Mouse (Mus musculus) gastrocnemius, adult 18-20 months (tissue): ENCODE measurements around the gene Med18. TPM values are rescaled to one million over a fixed set of nuclear protein-coding genes. Genes with fewer than 3 reads are reported as not detected.
"Not testable (repeated sequence)": the region's sequence is repeated elsewhere in the genome, so short reads cannot be mapped to it uniquely, and the experiment has no call there.

Source experiments
- DNase-seq: peaks from one replicate; pipeline ENCODE4 v3.0.0; 2021; ENCODE audit warnings: low spot score
- total RNA-seq, 2 experiments: library from RNA; stranded (reverse); gene quantifications; 2 replicates each; pipeline ENCODE4 v1.2.3; 2021

Med18 gene
- total RNA-seq, 2 experiments from 2014 or later = 2.6 TPM

DNA sequence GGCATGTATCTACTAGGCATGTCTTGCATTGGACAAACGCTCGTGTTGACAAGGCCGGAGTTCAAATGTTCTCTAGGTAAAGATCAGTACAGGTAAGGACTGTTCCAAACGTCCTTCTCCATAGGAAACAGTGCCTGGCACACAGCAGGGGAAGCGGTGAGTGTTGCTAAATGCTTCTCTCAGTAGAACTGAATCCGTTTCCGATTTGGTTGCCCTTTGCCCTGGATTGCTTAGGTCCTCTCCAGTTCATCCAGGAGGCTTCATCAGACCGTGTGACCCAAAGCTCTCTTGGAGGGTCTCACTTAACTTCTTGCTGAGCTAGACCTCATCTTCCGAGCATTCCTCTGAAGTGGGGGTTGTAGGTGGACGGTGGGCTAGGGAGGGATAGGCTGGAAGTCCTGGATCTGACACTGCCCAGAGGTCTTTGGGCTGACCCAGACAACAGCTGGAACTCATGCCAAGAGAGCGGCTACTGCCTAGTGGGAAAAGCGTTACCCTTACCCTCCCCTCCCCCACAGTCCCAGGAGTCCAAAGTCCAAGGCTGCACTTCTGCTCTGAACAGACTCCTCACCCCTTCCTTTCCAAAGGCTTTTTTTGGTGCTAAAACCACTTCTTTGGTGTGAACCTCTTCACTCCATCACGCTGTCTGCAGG, 19.4 kb upstream of the Med18 start:
- DNase-seq = no peak

DNA sequence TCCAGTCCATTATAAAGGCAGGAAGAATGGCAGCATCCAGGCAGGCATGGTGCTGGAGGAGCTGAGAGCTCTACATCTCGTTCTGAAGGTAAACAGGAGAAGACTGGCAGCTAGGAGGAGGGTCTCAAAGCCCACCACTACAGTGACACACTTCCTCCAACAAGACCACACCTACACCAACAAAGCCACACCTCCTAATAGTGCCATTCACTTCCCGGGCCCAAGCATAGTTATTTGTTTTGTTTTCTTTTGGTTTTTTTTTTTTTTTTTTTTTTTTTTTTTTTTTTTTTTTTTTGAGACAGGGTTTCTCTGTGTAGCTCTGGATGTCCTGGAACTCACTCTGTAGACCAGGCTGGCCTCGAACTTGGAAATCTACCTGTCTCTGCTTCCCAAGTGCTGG, 18.4 kb upstream of the Med18 start:
- not testable (repeated sequence) for DNase-seq

DNA sequence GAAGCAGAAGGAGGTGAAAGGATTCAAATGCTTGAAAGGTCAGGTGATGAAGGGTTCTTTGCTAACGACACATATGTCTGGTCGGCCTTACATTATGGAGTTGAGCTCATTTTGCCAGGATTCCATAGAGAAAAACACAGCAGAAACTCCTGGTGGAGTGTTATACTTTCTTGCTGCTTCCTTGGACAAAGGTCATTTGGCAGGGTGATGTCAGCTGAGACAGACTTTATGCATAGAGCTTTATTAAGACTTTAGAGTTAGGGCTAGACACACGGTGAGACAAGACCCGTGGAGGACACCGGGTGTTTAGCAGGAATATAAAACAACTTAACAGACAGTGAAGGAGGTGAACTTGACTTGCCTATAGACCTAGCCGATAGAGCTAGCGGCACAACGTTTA, 14.1 kb upstream of the Med18 start:
- no peak for DNase-seq

DNA sequence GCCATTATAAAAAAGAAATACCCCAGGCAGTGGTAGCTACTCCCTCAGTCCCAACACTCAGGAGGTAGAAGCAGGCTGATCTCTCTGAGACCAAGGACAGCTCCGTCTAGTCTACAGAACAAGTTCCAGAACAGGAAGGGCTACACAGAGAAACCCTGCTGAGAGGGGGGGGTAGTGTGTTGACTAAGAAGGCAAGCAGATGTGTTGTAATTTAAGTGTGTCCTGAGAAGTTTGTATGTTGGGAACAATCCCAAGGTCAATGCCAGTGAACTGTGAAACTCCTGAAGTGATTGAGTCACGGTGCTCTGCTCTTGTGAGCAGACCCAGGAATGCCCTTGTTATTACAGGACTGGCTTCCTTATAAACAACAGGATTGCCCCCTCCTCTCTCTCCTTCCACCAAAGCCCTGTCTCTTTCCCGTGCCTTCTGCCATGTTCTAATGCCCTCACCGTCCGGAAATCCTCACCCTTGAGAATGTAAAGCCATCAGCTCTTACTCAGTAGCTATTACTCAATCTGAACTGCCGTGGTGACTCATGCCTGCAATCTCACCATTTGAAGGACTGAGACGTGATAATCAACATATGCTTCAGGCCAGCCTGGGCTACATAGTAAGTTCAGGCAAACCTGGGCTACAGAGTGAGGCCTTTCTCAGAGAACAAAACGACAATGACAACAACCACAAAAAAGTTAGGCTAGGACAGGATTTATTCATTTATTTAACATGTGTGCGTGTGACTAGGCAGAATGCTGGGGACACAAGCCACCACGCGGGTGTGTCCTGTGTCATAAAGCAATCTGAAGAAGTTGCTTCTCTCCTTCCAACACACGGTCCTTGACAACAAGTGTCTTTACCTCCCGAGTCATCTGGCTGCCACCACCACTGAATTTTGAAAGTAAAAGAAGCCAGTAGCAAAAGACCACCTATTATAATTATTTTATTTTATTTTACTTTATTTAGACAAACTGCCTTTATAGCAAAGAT, 12.5 kb upstream of the Med18 start:
- DNase-seq = no peak

- DNase-seq = no peak
Observed at GRCm38 (mm10) chr4:132474631-132475030, 10.9 kb upstream of the Med18 start.

- no peak for DNase-seq
Observed at GRCm38 (mm10) chr4:132473411-132473810, 9.7 kb upstream of the Med18 start.

DNA sequence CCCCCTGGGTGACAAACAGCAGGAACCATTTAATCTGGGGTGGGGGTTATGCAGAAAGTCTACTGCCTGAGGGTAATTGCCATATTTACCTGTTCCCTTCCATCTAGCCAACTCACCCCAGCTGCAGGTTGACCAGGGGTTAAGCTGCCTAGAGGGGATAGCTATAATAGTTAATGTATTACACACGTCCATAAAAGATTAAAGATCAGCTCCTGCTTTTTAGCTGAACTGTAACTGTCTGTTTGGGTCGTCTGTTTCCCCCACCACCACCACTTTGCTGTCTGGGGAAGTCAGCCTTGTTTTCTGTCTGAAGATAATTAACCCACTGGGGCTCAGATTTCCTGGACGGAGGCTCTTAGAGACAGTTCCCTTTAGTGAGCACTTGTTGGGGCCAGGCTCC, 6.2 kb upstream of the Med18 start:
- no peak for DNase-seq

- no peak for DNase-seq
Observed at GRCm38 (mm10) chr4:132464255-132464613, 513 bp upstream of the Med18 start.

GRCm38 (mm10) chr4:132462836-132463235, 885 bp downstream of the Med18 start:
- no peak for DNase-seq

- no peak for DNase-seq
Observed at GRCm38 (mm10) chr4:132460225-132460624, 3.5 kb downstream of the Med18 start.

- no peak for DNase-seq
Observed at GRCm38 (mm10) chr4:132455561-132455960, 8.2 kb downstream of the Med18 start.

- DNase-seq = no peak
Observed at GRCm38 (mm10) chr4:132455146-132455545, 8.6 kb downstream of the Med18 start.

GRCm38 (mm10) chr4:132454216-132454615, 9.5 kb downstream of the Med18 start:
- no peak for DNase-seq

DNA sequence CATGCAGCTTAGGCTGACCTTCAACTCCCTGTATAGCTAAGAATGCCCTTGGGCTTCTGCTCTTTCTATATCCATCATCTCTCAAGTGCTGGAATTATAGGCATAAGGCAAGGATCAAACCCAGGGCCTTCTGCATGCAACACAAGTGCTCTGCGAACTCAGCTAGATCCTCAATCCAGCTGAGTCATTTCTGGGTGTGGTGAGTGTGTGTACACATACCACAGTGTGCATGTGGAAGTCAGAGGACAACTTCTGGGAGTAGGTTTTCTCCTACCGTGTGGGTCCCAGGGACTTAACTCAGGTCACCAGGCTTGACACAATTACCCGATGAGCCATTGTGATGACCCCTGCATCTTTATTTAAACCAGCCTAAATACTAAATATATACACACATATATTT, 13.9 kb downstream of the Med18 start:
- DNase-seq = no peak

GRCm38 (mm10) chr4:132446105-132446504, 17.6 kb downstream of the Med18 start:
- no peak for DNase-seq

- no peak for DNase-seq
Observed at GRCm38 (mm10) chr4:132444516-132444915, 19.2 kb downstream of the Med18 start.

DNA sequence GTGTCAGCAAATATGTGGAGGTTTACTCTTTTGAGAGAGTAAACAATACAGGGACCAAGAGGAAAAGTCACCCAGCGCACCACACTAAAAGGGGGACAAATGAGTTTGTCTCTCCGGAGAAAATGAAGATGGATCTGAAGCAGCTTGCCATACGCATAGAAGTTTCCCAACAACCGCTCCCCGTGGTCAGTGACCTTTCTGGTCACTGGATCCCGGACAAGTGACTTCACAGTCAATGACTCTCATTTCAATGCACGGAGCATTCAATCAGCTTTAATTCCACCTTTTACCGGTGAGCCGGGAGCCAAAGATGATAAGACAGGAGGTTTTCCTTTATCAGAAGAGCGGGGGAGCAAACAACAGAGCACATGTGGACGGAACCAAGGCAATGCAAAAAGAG, 25.9 kb downstream of the Med18 start:
- DNase-seq = no peak

GRCm38 (mm10) chr4:132432717-132433372, 30.9 kb downstream of the Med18 start:
- no peak for DNase-seq

- DNase-seq = no peak
Observed at GRCm38 (mm10) chr4:132428022-132428542, 35.6 kb downstream of the Med18 start.

DNA sequence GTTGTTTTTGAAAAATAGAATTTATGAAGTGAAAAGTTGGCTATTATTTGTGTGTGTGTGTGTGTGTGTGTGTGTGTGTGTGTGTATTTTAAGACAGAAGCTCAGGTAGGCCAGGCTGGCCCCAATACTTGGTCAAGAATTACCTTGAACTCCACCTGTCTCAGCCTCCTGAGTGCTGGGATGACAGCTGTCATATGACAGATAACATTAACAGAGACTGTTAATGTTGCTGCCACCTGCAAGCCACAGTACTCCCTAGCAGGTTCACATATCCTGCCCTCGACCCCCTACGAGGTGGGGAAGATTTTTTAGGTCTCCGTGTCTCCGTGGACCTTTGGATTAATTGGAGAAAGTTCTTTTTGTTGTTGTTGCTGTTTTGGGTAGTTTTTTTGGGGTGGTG, 36.2 kb downstream of the Med18 start:
- DNase-seq = no peak

DNA sequence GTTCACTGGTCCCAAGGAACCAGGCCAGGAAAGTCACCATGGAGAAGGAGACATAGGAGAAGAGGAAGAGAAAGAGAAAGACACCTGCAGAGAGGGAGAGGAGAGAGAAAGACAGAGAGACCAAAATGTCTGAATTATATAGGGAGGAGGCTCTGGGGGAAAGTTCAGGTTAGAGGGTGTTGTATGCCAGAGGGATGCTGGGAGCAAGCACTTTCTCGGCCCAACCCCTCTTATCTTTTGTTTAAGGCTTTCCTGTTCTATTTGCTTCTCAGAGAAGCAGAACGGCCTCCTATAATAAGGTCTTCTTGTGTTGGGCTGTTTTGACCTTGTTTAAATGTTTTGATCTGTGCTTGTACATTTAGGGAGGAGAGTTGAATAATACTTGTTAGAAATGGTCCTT, 37.7 kb downstream of the Med18 start:
- no peak for DNase-seq

- no peak for DNase-seq
Observed at GRCm38 (mm10) chr4:132424765-132425164, 39.0 kb downstream of the Med18 start.
